Mouse (Mus musculus): ENCODE measurements around the gene Agrn. TPM values are rescaled to one million over a fixed set of nuclear protein-coding genes. Genes with fewer than 3 reads are reported as not detected.
"Not testable (repeated sequence)": the region's sequence is repeated elsewhere in the genome, so short reads cannot be mapped to it uniquely, and the experiment has no call there.

Agrn gene
- total RNA-seq, 2 experiments from 2014 or later: 237 to 253 TPM

DNA sequence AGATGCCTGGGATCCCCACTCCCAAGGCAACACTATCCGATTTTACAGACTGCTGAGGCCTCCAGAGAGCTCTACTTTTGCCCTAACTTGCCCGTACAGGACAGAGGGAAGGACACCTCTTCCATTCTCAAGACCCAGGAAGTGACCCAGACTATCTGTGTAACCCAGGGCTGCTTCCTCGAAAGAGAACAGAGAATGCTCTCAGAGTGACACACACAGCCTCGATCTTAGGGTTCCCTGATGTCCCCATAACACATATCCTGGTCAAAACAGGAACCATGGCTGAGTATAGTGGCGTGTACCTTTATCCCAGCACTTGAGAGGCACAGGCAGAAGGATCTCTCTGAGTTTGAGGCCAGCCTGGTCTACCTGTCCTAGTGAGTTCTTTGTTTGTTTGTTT is 13.5 kb downstream of the Agrn start:
- intact Hi-C loops (cut with DNase I): loop anchor here (5.0 kb wide), 1 partner anchor 56 kb away; no protein-coding TSS in a partner anchor

DNA sequence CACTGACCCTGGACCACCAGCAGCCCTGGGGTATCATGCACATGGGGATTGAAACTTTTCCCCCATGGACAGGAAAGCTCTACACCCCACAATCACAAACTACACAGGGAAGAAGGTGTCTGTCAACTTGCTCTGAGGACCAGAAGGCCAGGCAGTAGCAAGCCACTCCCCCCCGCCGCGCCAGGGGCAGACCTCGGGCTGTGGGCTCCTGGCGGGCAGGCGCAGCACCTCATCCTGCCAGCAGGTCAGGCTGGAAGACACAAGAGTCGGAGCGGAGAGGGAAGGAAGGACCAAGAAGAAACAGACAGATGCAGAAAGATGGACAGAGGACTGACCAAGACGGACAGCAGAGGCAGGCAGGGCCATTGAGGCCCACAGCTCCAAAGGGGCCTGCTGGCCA is 19.7 kb downstream of the Agrn start:
- intact Hi-C loops (cut with DNase I): no loop called here
- peak in 1 of 2 experiments; percentile 26 for DNase-seq (ENCODE audit: extremely low spot score in 1 of 2, low spot score in 2 of 2)

More for the DNA sequence above, 13.5 kb downstream of the Agrn start:
- no peak for DNase-seq (ENCODE audit: extremely low spot score in 1 of 2, low spot score in 2 of 2)

DNA sequence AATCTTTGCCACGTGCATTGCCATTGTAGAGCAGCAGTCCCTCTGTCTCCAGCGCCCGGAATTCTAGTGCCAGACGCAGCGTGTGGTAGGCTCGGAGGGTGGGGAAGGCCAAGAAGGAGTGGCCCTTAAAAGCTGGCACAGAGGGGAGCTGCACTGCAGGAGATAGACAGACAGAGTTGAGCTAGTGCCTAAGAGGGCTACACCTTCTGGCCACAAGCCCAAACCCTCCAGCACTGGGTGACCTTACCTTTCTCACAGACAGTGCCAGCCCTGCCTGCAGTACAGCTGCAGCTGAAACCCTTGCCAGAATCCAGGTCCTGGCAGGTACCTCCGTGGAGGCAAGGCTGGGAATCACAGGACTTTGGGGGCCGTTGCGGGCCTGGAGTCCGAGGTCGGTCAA is 25.5 kb downstream of the Agrn start:
- intact Hi-C loops (cut with DNase I): no loop called here
- DNase-seq (ENCODE audit: extremely low spot score in 1 of 2, low spot score in 2 of 2): peak in 1 of 2 experiments; percentile 30

DNA sequence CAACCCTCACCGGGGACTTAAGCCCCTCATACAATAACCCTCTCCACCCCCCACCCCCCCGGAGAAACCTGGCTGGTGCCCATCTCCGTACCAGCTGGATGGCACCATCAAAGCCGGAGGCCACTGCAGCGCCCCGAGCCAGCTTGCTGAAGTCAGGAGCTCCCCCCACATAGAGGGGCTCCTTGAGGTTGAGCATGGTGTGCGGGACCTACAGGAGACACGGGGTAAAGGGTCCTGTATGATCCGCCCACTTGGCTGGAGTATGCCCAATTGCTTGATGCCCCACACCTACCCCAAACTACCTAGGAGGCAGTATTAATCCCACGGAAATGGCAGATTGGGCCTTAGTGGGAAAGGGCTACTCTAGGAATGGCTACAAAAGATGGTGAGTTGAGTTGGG is 28.2 kb downstream of the Agrn start:
- DNase-seq (ENCODE audit: extremely low spot score in 1 of 2, low spot score in 2 of 2): peak in 1 of 2 experiments; percentile 27
- intact Hi-C loops (cut with DNase I): loop anchor here (5.0 kb wide), 1 partner anchor 42 kb away; no protein-coding TSS in a partner anchor

DNA sequence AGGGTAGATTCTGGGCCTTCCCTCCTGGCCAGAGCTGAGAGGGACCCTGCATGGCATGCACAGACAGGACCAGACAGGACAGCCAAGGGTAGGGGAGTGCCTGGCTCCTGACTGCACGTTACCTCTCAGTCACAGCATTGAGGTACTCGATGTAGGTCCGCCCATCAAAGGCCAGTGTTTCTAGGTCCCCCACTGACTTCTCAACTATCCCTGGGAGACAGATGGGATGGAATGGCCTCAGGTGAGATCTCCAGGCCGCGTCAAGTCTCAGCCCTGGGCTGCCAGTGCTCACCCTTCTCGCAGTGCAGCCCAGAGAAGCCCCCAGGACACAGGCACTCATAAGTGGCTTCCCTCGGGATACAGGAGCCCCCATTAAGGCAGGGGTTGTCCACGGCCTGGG is 28.7 kb downstream of the Agrn start:
- intact Hi-C loops (cut with DNase I): loop anchor here (5.0 kb wide), 1 partner anchor 41 kb away; no protein-coding TSS in a partner anchor
- DNase-seq (ENCODE audit: extremely low spot score in 1 of 2, low spot score in 2 of 2): peak in 1 of 2 experiments; percentile 14

DNA sequence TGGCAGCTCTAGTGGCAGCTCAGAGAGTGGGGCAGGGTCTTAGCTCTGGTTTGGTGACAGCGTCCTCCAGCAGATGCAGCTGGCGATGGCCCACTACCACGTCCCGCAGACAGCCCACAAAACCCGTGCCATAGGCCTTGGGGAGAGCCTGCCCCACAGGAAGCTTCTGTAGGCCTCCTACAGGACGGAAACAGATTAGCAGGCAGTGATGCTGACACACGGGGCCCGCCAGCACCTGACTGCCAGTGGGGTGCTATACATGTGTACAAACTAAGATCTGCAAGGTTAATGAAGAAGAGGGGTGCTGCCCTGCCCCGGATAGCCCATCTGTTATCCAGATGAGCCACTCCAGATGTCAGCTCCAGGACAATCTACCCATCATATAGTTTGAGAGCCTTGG is 30.8 kb downstream of the Agrn start:
- peak in 1 of 2 experiments; percentile 22 for DNase-seq (ENCODE audit: extremely low spot score in 1 of 2, low spot score in 2 of 2)

GRCm38 (mm10) chr4:156154771-156155170 is 42.5 kb downstream of the Agrn start:
- intact Hi-C loops (cut with DNase I): no loop called here
- DNase-seq (ENCODE audit: extremely low spot score in 1 of 2, low spot score in 2 of 2): no peak

More for the DNA sequence above, 30.8 kb downstream of the Agrn start:
- intact Hi-C loops (cut with DNase I): loop anchor here (5.0 kb wide), 1 partner anchor 39 kb away; no protein-coding TSS in a partner anchor

DNA sequence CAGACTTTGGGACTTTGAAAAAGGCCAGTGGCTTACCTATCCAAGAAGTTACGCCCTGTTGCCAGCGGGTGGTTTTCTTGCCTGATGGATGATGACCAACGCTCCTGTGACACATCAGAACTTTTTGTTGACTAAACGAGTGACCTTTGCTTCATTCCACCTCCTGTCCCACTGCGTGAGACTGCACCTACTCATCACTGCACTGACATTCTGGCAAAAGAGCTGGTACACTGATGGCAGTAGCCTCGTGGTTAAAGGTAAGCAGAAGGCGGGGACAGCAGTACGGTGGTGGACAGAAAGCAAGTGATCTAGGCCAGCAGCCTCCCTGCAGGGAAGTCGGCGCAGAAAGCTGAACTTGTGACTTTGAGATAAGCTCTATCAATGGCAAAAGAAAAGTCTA is 46.4 kb downstream of the Agrn start:
- intact Hi-C loops (cut with DNase I); DNase-seq (ENCODE audit: extremely low spot score in 1 of 2, low spot score in 2 of 2): not testable (repeated sequence)

- intact Hi-C loops (cut with DNase I): no loop called here
- no peak for DNase-seq (ENCODE audit: extremely low spot score in 1 of 2, low spot score in 2 of 2)
Measured at GRCm38 (mm10) chr4:156136285-156137100, 60.8 kb downstream of the Agrn start.

GRCm38 (mm10) chr4:156135801-156136200 is 61.5 kb downstream of the Agrn start:
- intact Hi-C loops (cut with DNase I): no loop called here
- DNase-seq (ENCODE audit: extremely low spot score in 1 of 2, low spot score in 2 of 2): no peak

GRCm38 (mm10) chr4:156135112-156135511 is 62.2 kb downstream of the Agrn start:
- no peak for DNase-seq (ENCODE audit: extremely low spot score in 1 of 2, low spot score in 2 of 2)
- intact Hi-C loops (cut with DNase I): no loop called here

GRCm38 (mm10) chr4:156133943-156134605 is 63.2 kb downstream of the Agrn start:
- no peak for DNase-seq (ENCODE audit: extremely low spot score in 1 of 2, low spot score in 2 of 2)
- intact Hi-C loops (cut with DNase I): no loop called here

DNA sequence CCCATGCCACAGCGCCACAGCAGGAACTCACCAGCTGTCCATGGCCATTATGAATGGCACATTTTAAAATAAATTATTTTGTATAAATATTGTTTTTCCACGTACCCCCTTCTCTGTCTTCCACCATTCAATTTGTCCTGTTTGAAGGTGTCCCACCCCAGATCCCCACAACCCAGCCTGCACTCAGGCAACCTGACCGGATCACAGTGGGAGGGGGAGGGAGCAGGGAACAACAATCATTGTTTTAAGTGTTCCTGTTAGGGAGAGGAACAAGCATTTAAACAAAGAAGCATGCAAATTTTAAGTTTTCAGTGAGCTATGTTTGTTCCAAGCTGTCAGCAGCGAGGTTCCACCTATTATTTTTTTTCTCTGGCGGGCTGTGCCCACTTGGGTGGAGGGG is 64.0 kb downstream of the Agrn start:
- intact Hi-C loops (cut with DNase I): no loop called here

DNA sequence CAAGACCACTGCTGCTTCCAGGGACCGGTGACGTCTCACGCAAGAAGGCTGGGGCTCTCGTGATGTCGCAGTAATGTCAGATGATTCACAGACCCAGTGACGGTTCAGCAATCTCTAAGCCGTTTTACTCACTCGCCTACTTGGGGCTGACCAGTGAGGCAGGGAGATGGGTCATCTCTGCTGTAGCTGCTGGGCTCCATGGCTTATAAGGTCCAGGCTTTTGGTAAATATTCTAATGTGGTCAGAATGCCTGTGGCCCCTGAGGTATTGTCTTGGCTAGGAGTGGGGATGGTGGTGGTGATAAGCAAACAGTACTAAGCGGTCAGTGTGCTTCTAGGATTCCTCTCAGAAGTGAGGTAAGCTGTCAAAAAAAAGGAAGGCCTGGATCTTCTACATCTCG is 66.3 kb downstream of the Agrn start:
- DNase-seq (ENCODE audit: extremely low spot score in 1 of 2, low spot score in 2 of 2): no peak

More for the DNA sequence above, 64.0 kb downstream of the Agrn start:
- DNase-seq (ENCODE audit: extremely low spot score in 1 of 2, low spot score in 2 of 2): peak in 1 of 2 experiments; percentile 55

GRCm38 (mm10) chr4:156130436-156130835 is 66.9 kb downstream of the Agrn start, which contains the start of gene Rnf223:
TSS of gene Rnf223 (plus strand) at chr4:156130513.
- no peak for DNase-seq (ENCODE audit: extremely low spot score in 1 of 2, low spot score in 2 of 2)
- intact Hi-C loops (cut with DNase I): no loop called here

More for the DNA sequence above, 66.3 kb downstream of the Agrn start:
- intact Hi-C loops (cut with DNase I): no loop called here

DNA sequence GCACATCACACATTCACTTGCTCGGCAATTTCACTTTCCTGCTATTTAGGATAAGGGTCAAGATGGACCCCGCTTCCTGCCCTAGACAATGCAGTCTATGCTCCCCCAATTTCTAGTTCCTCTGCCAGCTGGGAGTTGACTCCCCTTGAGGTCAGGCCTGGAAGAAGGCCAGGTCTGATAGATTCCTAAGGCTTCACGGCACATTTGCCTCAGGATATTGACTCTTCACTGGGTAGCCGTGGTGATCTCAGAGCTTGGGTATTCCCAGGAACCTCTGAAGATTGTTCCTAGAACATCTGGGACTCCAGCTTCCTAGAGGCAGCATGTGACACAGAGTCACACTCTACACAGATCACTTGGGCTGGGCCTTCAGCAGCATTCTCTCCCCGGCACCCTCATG is 68.5 kb downstream of the Agrn start:
- intact Hi-C loops (cut with DNase I): loop anchor here (5.0 kb wide), 2 partner anchors 39 to 54 kb away; no protein-coding TSS in a partner anchor
- DNase-seq (ENCODE audit: extremely low spot score in 1 of 2, low spot score in 2 of 2): no peak

DNA sequence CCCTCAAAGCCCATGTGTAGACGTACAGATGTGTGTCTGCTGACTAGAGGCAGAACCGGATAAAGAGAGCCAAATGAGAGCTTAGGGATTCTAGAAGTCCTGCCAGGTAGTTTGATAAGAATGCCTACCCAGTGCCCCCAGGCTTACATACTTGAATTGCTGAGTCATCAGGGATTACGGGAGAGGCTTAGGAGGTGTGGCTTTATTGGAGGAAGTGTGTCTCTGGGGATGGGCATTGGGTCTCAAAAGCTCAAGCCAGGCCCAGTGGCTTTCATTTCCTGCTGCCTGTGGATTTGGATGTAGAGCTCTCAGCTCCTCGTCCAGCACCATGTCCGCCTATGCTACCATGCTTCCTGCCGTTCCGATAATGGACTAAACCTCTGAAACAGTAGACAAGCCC is 70.4 kb downstream of the Agrn start:
- intact Hi-C loops (cut with DNase I): loop anchor here (5.0 kb wide), 2 partner anchors 40 to 55 kb away; no protein-coding TSS in a partner anchor
- DNase-seq (ENCODE audit: extremely low spot score in 1 of 2, low spot score in 2 of 2): no peak

GRCm38 (mm10) chr4:156125393-156125792 is 71.9 kb downstream of the Agrn start:
- DNase-seq (ENCODE audit: extremely low spot score in 1 of 2, low spot score in 2 of 2): no peak
- intact Hi-C loops (cut with DNase I): loop anchor here (5.0 kb wide), 2 partner anchors 42 to 57 kb away; no protein-coding TSS in a partner anchor

- no peak for DNase-seq (ENCODE audit: extremely low spot score in 1 of 2, low spot score in 2 of 2)
- intact Hi-C loops (cut with DNase I): no loop called here
Measured at GRCm38 (mm10) chr4:156124077-156124476, 73.2 kb downstream of the Agrn start.
